Mouse (Mus musculus) lung, postnatal 4 days (tissue): ENCODE data around the gene Dact1.
A peak's percentile ranks its signal among the peaks of the same experiment; 100 is the strongest.

Experiments used
- DNase-seq, 2 experiments: peaks; one replicate each; pipeline ENCODE4 v3.0.0; 2021

Gene Dact1

DNA sequence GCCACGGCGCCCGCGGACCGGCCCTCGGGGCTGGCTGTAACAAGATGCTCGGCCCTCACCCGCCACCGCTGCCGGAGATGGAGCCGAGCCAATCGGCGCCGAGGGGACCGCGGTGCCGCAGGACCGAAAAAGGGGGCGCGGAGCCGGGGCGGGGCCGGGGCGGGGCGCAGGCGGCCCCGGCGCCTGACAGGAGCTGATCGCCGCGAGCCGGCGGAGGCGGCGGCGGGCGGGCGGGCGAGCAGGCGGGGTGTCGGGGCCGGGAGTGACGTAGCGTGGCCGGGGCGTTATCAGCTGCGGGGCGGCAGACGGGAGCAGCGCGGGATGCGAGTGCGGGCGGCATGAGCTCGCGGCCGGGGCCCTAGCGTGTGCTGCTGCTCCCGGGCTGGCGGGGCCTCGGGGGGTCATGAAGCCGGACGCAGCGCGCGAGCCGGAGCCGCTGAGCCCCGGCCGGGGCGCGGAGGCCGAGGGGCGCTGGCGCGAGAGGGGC, at the start of gene Dact1:
Gene Dact1 (plus strand): TSS at position 304 of the 487 bp plus-strand sequence.
- peak; percentile 74 to 85 for DNase-seq

DNA sequence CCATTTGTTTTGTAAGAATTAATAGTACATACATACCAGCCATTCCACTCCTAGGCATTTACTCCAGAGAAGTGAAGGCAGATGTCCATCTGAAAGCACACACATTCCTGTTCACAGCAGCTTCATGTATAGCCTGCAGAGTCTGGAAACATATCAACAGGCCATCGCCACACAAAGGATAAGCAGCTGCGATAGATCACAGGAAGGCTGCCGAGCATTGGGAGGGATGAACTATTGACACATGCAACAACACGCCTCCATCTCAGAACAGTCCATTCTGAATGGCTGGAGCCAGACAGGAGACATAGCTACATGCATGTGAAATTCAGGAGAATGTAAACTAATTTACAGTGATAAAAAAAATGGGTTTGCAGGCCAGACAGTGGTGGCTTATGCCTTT, 45.5 kb upstream of the Dact1 start:
- DNase-seq, result peak; percentile 14 to 46

DNA sequence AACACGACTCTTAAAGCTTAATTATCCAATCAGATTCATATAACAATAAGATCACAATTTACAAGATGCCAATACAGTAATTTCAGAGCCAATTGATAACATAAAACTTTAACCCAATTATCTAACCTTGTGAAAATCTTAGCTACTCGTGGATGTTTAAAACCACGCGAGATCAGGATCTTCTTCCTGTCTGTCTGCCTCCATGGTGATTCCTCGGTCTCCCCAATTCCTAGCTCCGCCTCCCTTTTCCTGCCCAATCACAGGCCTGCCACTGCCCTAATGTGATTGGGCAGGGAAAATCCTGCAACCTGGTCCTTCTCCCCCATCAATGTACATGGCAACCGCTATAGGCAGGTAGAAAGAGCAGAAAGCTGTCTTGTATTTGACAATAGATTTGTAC, 40.3 kb upstream of the Dact1 start:
- DNase-seq, result no peak

DNA sequence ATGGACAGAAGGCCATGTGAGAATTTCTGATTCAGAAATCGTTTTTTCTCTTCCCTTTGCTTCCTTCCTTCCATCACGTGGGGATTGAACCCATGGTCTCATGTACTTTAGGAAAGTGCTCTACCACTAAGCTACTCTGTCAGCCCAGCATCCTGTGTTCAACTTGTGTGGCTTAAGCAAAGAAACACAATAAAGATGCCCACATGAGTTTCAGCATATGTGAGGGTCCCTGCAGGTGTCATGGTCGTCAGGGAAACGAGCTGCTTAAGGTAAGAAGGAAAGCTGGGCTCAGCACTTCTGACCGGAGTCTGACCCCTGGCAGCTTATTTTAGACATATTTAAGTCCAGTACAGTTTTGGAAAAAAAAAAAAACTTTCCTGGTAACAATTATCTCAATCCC, 38.6 kb upstream of the Dact1 start:
- no peak for DNase-seq

DNA sequence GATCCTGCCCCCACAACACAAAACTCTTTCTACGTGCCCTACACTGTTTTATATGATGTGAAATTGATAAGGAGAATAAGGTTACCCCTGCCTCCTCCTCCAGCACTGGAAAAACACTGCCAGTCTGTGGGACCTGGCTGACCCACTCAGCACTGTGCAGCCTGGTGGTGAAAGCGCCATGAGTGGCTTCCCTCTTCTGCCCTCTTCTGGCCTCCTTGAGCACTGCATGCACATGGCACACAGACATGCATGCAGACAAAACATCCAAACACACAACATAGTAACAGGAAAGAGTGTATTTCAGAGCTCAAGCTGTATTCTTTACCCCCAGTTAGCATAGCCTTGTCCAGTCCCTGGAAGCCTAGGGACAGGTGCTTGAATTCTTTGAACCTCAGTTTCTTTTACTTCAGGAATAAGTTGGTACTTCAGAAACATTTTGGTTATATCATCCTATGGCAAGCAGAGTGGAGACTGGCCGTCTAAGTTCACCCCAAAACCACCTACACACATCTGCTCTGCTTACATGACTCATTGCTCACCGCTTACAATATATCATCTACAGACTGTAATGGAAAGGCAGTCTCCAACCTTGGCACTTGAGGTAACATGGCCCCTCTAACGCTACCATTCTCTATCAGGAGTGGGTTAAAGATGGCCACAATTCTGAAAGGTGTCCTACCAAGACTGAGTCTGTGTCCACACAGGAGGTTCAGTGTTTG, 35.0 kb upstream of the Dact1 start:
- DNase-seq, result no peak

DNA sequence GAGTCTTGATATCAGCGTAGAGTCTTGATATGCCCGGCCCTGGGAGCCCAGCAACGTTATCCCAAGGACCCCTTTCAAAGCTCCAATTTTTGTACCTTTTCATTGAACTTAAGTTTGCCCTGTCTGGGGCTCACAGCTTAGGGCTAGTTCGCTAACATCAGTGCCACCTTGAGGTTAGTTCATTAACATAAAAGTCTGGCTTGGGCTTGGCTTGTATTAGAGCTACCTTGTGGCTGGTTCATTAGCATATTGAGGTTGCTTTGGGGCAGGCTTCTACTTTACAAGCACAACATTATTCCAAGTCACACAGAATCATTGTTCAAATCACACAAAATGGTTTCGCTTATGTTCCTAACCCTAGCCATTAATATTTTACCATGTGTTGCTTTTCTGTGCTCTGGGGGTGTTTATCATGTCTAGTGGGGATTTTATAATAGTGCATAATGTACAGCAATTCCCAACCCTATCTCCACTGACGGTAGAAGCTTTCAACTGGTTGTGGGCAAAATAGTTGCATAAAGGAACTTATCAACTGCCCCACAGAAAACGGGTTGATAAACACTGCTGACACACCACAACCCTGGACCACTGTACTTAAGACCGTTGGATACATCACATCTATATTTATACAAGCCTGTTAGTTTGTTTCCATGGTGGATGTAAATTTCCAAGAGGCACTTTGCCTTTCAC, 33.6 kb upstream of the Dact1 start:
- DNase-seq, result no peak

DNA sequence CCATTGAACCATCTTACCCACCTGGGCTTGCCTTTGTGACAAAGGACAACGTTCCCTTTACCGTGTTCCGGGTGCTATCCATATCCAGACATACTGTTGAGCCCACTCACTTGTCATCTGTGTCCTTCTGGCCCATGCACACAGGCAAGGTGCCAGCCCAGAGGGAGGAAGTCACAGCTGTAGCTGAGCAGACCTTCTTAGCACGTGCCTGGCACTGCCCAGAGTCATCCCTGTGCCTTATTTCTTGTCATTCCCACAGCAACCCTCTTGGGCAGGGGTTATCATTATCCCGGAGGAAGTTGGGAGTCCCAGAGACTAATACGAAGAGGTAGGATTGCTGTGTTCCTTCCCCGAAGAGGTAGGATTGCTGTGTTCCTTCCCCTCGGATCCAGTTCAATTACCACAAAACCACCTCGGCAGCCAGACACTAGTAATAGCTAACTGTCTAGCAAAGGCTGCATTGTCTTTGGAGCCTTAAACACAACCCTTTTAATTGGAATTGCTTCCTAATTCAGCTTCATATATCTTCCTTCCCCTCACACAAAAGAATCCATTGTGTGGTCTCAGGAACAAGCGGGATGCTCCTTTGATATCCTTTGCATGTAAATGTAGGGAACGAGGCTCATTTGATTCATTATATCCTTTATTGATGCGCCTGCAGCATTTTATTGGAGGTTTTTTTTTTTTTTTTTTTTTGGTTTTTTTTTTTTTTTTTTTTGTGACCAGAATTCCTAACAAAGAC, 30.0 kb upstream of the Dact1 start:
- DNase-seq, result no peak

DNA sequence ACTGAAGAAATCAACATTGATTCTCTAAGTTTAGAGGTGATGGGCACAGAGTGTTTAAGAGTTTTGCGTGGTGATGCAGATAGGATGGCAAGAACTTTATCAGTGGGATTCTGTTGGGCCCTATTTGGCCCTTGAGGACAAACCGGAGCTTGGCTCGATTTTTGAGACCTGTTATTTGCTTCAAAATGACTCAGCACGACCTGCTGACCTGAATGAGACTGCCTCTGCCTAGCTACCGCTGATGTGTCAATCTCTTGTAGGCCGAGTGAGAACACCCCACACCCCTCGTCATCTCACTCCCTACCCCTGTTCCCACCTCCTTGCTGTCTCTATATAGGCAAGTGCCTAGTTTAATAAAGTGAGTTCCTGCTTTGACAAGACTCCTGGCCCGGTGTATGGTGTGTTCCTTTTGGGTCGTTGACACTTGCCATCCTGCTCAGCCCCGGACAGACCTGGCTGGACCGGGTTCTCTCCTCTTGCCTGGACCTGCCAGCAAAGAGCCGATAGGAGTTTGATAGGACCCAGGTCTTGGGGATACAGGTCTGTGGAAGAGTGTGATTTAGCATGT, 28.4 kb upstream of the Dact1 start:
- no peak for DNase-seq

DNA sequence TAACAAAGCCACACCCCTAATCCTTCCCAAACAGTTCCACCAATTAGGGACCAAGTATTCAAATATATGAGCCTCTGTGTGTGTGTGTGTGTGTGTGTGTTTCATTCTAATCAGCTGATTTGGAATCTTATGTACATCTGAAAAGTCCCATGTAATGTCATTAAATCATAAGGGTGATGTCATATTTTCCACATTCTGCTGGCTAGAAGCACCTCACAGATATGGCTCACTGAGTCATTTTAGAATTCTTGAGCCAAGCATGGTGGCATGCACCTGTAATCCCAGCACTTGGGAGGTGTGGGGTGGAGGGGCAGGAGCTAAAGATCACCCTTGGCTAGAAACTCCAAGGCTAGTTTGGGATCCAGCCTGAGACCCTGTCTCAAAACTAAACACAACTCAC, 24.3 kb upstream of the Dact1 start:
- no peak for DNase-seq

DNA sequence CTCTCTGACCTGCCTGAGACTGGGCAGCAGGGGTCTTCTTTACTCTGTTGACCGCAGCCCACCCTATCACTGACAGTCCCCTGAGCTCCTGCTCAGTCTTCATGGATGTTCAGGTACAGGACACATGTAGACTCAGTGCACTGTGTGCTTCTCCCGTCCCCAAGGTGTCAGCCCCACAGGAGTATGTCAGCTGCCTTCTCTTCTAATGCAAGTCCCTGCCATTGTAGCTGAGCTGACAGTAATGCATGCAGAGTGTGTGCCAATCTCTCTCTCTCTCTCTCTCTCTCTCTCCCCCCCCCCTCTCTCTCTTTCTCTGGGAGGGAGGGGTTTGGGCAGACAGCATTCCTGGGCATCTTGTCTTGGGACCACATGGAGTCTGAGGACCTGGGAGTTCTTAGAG, 19.2 kb upstream of the Dact1 start:
- DNase-seq, result no peak

DNA sequence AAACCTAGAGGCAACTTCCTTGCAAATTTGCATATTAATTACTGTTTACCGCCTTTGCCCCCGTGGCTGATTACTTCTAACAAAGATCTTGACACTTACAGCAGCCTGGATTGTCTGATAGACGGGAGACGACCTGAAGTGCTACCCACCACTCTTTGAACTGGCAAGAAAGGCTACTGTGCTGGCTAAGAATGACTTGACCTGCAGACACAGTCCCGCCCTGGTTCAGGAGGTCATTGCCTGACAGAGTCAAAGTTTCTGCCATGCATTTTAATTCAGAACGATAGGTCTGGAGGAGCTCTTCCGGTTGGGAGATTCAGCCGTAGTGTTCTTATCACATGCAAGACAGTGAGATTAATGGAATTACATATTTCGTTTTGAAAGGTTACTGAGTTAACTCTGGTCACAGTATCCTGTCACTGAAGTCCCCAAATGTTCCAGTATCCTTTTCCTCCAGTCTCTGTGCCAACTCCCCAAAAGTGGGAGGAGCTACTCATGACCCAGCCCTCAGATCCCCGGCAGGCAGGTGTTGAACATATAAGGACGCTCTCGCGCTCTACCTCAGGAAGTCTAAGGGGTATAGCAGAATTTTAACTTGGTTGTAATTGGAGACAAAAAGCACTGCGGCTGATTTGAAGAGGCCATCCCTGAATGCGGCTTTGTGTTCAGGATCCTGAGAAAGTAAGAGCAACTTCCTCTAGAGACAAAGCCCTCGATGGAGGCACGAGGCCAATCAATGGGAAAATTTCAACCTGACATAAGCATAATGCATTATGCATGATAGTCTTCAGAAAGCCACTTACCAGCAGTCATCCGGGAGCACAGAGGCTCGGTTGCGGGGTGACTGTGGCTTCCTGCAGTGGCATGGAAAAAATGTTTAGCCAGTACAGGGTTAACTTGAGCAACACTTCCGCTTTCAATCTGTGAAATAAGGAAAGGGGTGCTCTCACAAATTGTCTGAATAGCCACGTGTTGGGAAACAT, 15.4 kb upstream of the Dact1 start:
- no peak for DNase-seq

DNA sequence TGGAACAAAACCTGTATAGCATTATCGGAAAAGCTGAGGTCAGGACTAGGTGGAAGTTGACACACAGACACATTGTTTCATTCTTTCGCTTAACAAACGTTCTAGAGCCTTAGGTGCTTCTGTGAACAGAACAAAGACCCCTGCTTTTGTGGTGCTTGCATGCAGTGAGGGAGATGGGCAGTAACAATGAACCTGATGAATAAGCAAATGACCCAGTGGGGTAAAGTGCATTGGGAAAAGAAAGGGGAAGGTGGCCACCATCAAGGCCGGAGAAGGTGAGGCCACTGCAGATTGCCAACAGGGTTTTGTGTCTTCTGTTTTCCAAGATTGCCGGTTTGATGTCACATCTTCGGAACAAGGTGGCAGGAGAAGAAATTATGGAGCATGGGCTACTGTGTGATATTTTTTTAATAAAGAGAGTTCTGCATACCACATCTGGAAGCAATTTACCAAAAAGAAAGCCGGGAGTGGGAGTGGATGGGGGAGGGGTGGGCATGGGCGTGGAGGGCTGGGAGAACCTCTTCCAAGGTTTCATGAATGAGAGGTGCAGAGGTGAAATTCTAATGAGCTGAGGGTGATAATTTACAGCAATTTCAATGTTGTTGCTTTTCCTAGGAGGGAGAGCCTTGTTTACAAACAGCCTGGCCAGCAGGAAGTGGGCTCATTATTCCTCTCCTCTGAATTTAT, 12.7 kb upstream of the Dact1 start:
- no peak for DNase-seq

DNA sequence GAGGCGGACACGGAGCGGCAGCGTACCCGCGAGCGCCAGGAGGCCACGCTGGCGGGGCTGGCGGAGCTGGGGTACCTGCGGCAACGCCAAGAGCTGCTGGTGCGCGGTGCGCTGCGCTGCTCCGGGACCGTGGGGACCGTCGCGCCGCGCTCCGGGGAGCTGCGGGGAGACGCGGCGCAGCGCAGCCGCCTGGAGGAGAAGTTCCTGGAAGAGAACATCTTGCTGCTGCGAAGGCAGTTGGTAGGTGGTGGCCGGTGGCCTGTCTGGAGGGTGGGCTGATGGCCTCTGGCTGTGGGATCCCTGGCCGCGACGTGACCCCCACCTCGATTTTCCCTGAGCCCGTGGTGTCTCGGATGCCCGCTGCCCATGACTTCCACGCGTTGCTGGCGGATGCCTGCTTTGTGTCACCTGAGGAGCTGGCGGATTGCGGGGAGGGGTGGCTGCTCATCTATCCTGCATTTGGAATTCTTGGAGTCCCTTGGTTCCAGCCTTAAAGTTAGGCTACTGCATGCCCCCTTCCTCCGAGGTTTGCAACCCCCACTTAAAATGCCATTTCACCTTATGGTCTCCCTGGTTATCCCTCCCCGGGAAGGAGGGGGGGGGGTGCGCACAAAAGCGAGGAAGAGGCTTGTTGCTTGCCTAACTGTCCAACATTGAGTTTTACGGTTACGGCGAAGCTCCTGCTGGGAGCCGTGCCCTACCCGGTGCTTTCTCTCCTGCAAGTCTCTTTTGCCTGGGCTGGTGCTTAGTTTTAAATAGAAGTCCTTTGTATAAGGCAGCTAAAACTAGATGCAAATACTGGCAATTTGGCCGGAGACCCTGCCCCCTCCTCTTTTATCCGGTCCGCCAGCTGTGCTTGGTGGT, 616 bp downstream of the Dact1 start:
- DNase-seq, result peak; percentile 16 to 27

DNA sequence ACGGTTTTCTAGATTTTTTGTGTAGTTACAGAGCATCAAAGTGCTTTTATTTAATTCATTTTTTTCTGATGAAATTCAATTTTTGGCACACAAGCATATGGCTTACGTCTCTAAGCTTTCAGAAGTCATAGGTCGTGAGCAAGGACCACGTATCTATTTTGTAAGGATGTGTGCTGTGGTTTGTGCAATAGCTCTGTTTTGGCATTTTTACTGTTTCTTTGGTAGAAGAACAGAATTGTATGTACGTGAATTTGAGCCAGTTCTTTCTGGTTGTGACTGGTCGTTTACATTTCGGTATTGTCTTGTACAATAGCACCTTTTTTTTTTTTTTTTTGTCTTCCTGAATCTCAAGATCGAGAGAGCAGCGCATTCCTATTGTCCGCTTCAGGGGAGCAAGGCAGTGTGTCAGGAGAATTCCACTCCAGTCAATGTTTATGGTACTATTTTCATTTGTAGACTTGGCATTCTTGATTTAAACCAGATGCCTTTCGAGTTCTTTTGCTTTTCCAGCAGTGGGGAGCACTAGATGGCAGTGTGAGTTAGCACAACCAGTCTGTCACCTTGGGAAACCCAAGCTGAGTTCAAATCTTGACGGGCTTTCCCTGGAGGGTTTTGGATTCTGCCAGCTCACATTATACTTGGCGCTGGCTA, 1.7 kb downstream of the Dact1 start:
- DNase-seq, result peak in 1 of 2 experiments; percentile 51

DNA sequence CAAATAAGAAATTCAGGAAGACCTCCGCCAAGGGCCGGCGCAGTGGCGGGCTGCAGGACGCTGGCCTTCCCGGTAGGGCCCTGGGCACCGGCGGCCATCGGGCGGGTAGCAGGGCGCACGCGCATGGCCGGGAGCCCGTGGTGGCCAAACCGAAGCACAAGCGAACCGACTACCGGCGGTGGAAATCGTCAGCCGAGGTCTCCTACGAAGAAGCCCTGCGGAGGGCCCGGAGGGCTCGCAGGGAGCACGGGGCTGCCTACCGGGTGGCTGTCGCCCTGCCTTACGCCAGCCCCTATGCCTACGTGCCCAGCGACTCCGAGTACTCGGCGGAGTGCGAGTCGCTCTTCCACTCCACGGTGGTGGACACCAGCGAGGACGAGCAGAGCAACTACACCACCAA, 8.6 kb downstream of the Dact1 start:
- no peak for DNase-seq

DNA sequence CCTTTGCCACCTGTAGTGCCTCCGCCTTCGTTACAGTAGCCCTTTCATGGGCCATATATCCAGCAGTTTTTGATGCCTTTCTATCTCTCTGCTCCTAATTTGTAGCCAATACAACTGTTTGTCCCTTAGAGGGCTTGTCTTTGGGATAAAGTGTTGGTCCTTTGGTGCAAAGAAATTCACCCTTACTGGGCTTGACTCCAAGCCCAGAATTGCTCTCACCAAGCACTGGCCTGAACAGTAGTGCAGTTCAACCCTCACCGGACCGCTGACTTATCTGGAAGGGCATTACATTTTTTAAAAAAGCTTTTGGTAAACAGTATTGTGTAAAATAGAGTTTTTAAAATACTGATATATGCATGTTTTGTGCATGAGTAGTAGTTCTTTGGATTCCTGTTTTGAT, 9.9 kb downstream of the Dact1 start:
- no peak for DNase-seq

DNA sequence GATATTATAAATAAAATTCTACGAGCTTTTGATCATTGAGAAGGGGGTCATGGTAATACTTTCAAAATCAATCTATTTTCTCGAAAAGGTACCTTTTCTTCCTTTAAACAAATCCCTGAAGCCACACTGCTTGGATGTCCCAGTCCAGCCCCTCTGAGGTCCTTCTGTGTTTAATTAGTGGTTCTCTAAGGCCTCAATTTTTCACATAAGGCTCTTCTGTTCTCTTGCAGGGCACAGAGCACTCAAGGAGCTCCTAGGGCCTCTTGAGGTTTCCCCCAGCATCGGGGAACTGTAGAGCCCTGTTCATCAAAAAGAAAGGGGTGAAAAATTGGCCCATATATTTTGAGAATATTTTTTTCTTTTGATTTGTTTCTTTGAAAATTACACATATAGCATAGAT, 23.0 kb downstream of the Dact1 start:
- DNase-seq, result no peak

DNA sequence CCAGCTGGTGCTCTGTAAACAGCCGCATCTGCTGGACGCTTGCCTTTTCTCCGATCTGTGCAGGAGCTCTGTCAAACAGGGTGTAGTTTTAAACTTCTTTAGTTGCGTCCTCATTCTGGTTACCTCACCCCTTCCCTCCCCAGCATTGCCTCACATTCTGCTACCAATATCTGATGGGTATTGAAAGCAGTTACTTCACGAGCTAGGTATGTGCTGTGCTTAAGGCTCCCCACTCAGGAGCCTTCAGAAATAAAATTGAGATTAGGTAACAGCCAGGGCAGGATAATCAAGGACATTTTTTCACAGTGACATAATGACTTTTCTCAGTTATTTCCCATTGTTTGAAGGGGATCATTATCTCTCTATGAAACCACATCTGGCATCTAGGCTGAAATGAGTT, 23.9 kb downstream of the Dact1 start:
- no peak for DNase-seq

DNA sequence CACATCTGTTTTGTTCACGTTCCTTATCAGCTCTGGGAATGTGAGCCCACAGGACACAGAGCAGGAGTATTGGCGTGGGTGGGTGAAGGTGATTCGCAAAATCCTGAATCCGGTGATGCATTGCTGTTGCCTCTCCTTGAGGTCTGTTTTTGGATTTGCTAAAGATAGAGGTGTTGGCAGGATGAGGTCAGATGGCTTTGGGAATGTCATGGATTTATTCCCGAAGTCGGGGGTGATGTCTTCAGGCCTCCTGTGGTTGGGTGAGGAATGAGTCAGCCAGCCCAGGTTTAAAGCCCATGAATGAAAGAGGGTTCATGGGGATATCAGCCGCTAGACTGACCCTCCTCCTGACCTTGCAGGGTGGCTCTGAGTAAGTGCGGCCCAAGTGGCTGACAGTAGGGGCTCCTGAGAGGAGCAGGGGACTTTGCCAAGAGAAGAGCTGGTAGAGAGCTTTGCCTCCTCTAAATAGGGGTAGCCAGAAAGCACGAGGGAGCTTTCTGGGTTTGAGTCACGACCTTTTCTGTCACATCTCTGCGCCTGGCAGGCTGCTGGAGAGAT, 27.4 kb downstream of the Dact1 start:
- no peak for DNase-seq
